Mouse (Mus musculus): ENCODE data around the gene Rab23.

Gene Rab23

DNA sequence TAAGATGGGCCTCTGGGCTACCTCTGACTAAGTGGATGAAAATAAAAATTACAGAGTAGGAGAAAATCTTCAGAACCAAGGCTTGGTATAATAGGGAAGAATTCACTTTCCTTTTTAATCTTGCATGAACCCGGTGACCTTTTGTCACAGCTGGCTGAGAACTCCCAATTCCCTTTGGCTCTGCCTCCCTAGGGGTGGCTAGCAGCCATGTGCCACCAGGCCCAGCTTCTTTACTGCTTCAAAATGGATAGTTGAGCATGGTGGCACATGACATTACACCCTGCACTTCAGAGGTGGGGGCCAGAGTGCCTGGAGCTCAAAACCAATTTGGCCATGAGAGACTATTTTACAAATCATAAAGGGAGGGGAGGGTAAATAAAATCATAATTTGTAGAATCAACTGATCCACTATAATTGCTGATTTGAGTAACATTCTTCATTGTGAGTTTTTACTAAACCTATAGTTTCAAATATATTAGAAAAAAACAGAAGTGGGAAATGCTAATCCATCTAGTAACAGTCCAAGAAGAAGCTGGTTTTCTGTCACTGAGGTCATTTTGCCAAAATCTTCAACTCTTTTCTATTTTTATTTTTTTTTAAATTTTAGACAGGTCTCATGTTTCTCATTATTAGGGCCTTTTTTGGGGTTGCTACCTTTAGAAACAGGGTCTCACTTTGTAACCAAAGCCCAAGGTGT is 48.6 kb downstream of the Rab23 start:
- no peak for DNase-seq (ENCODE audit: low spot score)

GRCm38 (mm10) chr1:33768827-33769226 is 49.1 kb downstream of the Rab23 start:
- no peak for DNase-seq (ENCODE audit: low spot score)

- DNase-seq (ENCODE audit: low spot score), result no peak
Measured at GRCm38 (mm10) chr1:33771621-33772020, 51.9 kb downstream of the Rab23 start.

DNA sequence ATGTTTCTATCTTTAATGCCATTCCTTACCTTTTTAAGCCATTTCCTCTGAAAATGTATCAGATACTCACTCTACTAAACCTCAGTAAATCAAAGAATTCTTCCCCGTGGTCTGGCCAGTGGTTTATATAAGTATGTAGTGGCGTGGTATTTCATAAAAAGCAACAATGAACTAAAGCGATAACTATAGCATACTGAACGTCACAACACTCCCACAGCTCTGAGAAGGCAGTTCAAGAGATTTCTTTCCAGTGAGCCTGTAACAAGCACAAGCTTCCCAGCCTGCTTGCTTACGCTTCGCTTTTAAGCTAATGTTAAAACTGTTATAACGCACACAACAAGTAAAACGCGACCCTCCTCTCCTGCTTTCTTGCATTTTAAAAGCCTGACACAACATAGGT is 52.4 kb downstream of the Rab23 start:
- DNase-seq (ENCODE audit: low spot score), result no peak

DNA sequence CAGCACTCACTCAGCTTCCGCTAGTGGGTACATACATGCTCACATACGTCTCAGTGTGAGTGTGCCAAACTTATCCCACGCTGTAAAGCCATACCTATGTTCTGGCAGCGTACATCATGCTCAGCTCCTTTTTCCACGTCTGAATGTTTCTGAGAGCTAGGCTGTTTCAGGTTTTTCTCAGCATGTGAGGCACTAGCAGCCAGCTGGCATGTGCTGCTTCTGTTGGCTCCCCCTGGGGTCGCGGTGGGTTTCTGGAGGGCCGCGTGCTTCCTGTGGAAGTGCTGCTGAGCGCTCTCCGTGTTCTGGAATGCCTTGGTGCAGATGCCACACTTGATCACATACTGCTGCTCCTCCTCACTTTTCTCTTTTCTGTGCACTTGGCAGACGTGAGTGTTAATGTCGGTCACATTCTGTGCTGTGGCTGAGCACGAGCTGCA is 56.5 kb downstream of the Rab23 start:
- no peak for DNase-seq (ENCODE audit: low spot score)

DNA sequence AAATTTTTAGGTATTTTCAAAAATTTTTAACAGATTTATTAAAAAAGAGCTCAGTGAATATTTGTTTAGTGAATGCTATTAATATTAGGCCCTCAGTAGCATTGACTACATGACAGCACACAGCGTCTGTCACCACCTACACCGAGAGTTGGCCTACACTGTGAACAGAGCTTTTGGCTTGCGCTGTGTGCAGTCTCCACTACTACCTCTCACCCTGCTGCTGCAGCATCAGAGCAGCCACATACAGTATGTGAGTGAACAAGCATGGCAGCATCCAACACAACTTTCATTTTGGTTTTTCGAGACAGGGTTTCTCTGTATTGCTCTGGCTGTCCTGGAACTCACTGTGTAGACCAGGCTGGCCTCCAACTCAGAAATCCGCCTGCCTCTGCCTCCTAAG is 64.9 kb downstream of the Rab23 start:
- no peak for DNase-seq (ENCODE audit: low spot score)

GRCm38 (mm10) chr1:33788072-33788471 is 68.4 kb downstream of the Rab23 start:
- no peak for DNase-seq (ENCODE audit: low spot score)

DNA sequence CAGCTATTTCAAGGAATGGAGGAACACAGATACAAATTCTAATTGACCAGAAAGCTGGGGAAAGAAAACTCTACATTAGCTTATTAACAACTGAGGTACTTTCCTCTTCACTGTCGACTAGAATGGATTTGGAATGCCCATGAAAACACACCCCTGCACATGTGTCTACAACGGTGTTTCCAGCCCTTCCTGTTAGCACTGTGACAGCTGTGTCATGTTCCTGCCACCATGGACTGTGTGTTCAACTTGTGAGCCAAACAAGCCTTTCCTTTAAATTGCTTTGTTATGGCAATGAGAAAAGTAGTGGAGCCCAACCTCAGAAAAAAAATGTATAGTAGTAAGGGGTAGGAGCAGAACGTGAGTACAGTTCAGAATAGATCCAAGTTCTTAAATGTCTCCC is 68.8 kb downstream of the Rab23 start:
- no peak for DNase-seq (ENCODE audit: low spot score)
